Mouse (Mus musculus): ENCODE data around the gene Htr3b. TPM values are rescaled to one million over a fixed set of nuclear protein-coding genes. Genes with fewer than 3 reads are reported as not detected.

Gene Htr3b
- 0.31 and 0.50 TPM in 2 replicates for polyA plus RNA-seq (2014; fragmentation: Nextera tagmentation; extraction: Ambion mirVana)

DNA sequence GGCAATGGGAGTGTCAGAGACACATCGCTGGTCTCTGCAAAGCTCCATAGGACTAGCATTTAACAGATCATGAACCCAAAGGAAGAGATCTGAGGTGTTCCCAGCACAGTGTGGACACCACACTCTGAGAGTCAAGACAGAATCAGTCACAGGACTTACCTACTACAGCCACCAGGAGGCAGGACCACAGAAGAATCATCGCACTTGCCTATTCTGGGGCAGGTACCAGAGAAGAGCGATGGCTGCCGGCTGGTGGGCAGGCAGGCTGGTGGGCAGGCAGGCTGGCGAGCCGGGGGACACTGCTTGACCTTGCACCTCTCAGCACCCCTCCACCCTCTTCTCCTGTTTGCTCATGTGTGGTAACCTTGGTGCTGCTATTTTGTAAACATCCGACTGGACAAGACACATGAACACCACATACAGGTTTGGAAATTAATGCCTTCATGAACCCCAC, at the start of gene Htr3b:
Gene Htr3b (minus strand): TSS at position 404 of the 454 bp plus-strand sequence.
- no peak within 1 kb of the TSS for H3K4me2 ChIP-seq (replicated peaks; ENCODE audit: low read depth, low read length)
- H3K9me3 ChIP-seq (ENCODE audit: control insufficient read depth, low read length), result no peaks in the 10 kb centered on the region
- DNase-seq (ENCODE audit: low spot score) (no peak), ATAC-seq (ENCODE audit: low FRiP score) (no peak)
- H3K36me3 ChIP-seq (ENCODE audit: control insufficient read depth, insufficient read depth, low read length), result no peaks in the 10 kb centered on the region
- no peaks in the 10 kb centered on the region for H3K4me1 ChIP-seq (replicated peaks; ENCODE audit: control insufficient read depth, insufficient read depth, low read length)
- no peaks in the 10 kb centered on the region for H3K27me3 ChIP-seq (ENCODE audit: control insufficient read depth, insufficient read depth, low read length)
- 67% methylated on average over 7 of the region's 7 CpGs for WGBS
- no peak within 1 kb of the TSS for H3K4me3 ChIP-seq (ENCODE audit: low read depth, low read length)
- no peak within 1 kb of the TSS for H3K27ac ChIP-seq (ENCODE audit: low read depth, low read length)
- no peak within 1 kb of the TSS for H3K9ac ChIP-seq (ENCODE audit: low read depth, low read length)

DNA sequence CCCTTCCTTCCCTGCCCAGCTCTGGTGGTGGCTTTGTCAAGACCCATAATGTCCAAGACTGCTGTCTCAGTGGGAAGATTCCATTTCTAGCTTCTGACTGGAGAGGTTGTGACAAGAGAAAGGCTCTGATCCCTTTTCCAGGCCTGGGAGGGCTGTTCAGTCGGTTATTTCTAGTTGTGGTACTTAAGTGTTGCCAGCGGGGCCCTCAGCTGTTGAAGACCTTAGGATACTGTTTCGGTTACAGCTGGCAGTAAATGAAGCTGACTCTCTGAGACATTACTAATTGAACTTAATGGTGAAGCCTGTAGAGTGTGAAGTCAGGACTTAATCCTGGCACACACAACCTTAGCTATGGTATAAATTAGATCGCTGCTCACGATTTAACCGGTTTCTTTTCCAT, 34.5 kb upstream of the Htr3b start:
- no peaks in the 10 kb centered on the region for H3K4me1 ChIP-seq (replicated peaks; ENCODE audit: control insufficient read depth, insufficient read depth, low read length)

DNA sequence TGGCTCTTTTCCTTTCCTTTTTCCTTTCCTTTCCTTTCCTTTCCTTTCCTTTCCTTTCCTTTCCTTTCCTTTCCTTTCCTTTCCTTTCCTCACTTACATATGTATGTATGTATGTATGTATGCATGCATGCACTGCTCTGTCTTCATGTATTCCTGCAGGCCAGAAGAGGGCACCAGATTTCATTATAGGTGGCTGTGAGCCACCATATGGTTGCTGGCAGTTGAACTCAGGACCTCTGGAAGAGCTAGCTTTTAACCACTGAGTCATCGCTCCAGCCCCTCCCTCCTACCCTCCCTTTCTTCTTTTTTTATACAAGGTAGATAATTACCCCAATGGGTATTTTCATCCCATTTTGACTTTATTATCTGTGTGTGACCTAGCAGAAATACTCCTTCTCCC, 30.9 kb upstream of the Htr3b start:
- Histone ChIP-seq H3K9ac (ENCODE audit: low read depth, low read length) (no peak overlapping the region), H3K27me3 (ENCODE audit: control insufficient read depth, insufficient read depth, low read length) (no peaks in the 10 kb centered on the region), H3K4me1 (replicated peaks; ENCODE audit: control insufficient read depth, insufficient read depth, low read length) (no peaks in the 10 kb centered on the region), H3K36me3 (ENCODE audit: control insufficient read depth, insufficient read depth, low read length) (no peaks in the 10 kb centered on the region), H3K9me3 (ENCODE audit: control insufficient read depth, low read length) (no peaks in the 10 kb centered on the region), H3K4me2 (replicated peaks; ENCODE audit: low read depth, low read length) (no peak overlapping the region), H3K4me3 (ENCODE audit: low read depth, low read length) (no peak overlapping the region), H3K27ac (ENCODE audit: low read depth, low read length) (no peak overlapping the region)
- 100% methylated on average over 1 of the region's 1 CpGs for WGBS
- DNase-seq (ENCODE audit: low spot score) (no peak), ATAC-seq (ENCODE audit: low FRiP score) (no peak)

More for the DNA sequence above, 34.5 kb upstream of the Htr3b start:
- Histone ChIP-seq H3K27ac (ENCODE audit: low read depth, low read length) (no peak overlapping the region), H3K27me3 (ENCODE audit: control insufficient read depth, insufficient read depth, low read length) (no peaks in the 10 kb centered on the region), H3K9me3 (ENCODE audit: control insufficient read depth, low read length) (no peaks in the 10 kb centered on the region), H3K36me3 (ENCODE audit: control insufficient read depth, insufficient read depth, low read length) (0 out of 2 replicates have a peak, but pooled peaks cover 5% of the 10 kb centered on the region), H3K4me3 (ENCODE audit: low read depth, low read length) (no peak overlapping the region), H3K9ac (ENCODE audit: low read depth, low read length) (no peak overlapping the region), H3K4me2 (replicated peaks; ENCODE audit: low read depth, low read length) (no peak overlapping the region)
- DNase-seq (ENCODE audit: low spot score) (no peak), ATAC-seq (ENCODE audit: low FRiP score) (no peak)
- 89% methylated on average over 6 of the region's 6 CpGs for WGBS

DNA sequence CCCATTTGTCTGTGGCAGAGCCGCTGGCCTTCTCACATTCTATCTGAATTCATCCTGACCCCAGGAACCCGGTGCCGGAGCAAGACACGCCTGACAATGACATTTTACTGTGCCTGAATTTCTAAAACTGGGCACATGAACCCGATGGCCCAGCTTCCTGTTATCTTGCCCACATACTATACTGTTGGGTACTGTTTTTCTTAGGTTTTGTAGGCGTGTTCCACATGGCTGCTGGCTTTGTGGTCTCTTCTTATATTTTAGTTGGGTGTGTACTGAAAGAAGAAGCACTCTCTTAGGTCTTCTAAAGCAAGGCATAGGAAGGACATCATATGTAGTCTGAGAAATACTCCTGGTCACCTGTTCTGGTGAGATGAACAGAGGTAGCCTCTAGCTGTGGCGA, 30.0 kb upstream of the Htr3b start:
- H3K27ac ChIP-seq (ENCODE audit: low read depth, low read length), result no peak overlapping the region
- no peak overlapping the region for H3K4me2 ChIP-seq (replicated peaks; ENCODE audit: low read depth, low read length)
- ATAC-seq (ENCODE audit: low FRiP score), result no peak
- 94% methylated on average over 7 of the region's 7 CpGs for WGBS
- no peak overlapping the region for H3K9ac ChIP-seq (ENCODE audit: low read depth, low read length)
- no peaks in the 10 kb centered on the region for H3K9me3 ChIP-seq (ENCODE audit: control insufficient read depth, low read length)
- no peaks in the 10 kb centered on the region for H3K27me3 ChIP-seq (ENCODE audit: control insufficient read depth, insufficient read depth, low read length)
- H3K4me3 ChIP-seq (ENCODE audit: low read depth, low read length), result no peak overlapping the region
- H3K4me1 ChIP-seq (replicated peaks; ENCODE audit: control insufficient read depth, insufficient read depth, low read length), result no peaks in the 10 kb centered on the region
- DNase-seq (ENCODE audit: low spot score), result no peak
- no peaks in the 10 kb centered on the region for H3K36me3 ChIP-seq (ENCODE audit: control insufficient read depth, insufficient read depth, low read length)

DNA sequence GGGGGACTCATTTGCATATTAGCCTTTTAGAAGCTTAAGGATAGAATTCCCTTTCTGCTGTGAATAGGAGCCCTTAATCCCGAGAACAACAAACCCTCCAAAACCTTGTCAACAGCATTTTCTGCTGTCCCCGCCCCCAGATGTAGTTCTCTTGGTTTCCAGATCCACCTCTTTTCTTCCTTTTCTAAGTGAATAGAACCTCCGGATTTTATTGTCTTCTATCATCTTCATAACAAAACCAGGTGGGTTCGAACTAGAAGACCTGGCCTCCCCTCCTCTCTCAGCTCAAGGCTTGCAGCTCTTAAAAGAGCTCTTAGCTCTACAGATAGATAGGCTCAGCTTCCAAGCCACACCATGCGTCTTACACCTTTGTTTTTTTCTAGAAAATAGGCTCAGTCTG, 26.9 kb upstream of the Htr3b start:
- H3K27me3 ChIP-seq (ENCODE audit: control insufficient read depth, insufficient read depth, low read length), result no peaks in the 10 kb centered on the region
- DNase-seq (ENCODE audit: low spot score) (no peak), ATAC-seq (ENCODE audit: low FRiP score) (no peak)
- H3K36me3 ChIP-seq (ENCODE audit: control insufficient read depth, insufficient read depth, low read length), result no peaks in the 10 kb centered on the region
- H3K9ac ChIP-seq (ENCODE audit: low read depth, low read length), result no peak overlapping the region
- H3K4me1 ChIP-seq (replicated peaks; ENCODE audit: control insufficient read depth, insufficient read depth, low read length), result peaks cover 6% of the 10 kb centered on the region; the same call in 1 of the 2 replicates
- H3K4me3 ChIP-seq (ENCODE audit: low read depth, low read length), result no peak overlapping the region
- 59% methylated on average over 5 of the region's 5 CpGs for WGBS
- no peak overlapping the region for H3K27ac ChIP-seq (ENCODE audit: low read depth, low read length)
- H3K9me3 ChIP-seq (ENCODE audit: control insufficient read depth, low read length), result no peaks in the 10 kb centered on the region
- H3K4me2 ChIP-seq (replicated peaks; ENCODE audit: low read depth, low read length), result no peak overlapping the region

DNA sequence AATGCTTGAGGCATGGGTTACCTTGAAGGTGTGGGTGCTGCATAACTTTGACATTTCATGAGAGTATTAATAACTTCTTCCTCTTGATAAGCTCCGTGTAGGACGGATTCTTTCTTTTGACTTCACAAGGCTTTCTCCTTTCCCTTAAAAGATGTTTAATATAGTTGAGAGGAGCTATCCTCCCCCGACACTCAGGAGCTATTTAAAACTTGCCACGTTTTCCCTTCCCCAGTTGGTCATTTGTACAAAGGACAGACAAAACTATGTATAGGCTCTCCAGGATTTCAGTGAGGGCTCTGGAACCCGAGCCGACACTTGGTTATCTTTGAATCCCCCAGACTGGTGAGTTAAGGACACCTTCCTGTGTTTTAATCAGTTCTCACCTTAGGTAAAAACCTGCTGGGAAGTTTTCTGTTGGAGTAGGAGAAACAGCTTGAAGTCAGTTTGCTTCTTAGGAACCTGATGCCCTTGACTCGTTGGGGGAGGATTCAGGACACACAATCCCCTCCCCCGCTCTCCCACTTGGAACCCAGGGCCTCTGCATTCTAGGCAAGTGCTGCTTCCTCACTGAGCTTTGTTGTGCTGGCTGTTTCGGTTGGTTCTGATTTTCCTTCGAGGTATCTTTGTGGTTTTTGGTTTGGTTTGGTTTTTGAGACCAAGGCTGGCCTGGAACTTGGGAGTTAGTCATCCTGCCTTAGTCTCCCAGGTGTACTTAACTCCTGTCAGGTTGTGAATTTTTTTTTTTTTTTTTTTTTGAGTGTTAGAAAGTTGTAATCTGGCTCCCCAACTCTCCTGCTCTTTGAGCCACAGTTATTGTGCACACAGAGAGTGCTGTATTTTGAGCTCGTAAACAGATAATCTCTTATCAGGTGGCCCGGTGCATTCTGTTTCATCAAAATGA, 22.7 kb upstream of the Htr3b start:
- 26% methylated on average over 12 of the region's 12 CpGs for WGBS
- no peaks in the 10 kb centered on the region for H3K36me3 ChIP-seq (ENCODE audit: control insufficient read depth, insufficient read depth, low read length)
- H3K27ac ChIP-seq (ENCODE audit: low read depth, low read length), result no peak overlapping the region
- no peaks in the 10 kb centered on the region for H3K27me3 ChIP-seq (ENCODE audit: control insufficient read depth, insufficient read depth, low read length)
- 0 out of 2 replicates have a peak overlapping the region, but pooled peaks have one; percentile 25 for H3K9ac ChIP-seq (ENCODE audit: low read depth, low read length)
- no peak for ATAC-seq (ENCODE audit: low FRiP score)
- H3K4me1 ChIP-seq (replicated peaks; ENCODE audit: control insufficient read depth, insufficient read depth, low read length), result peaks cover 6% of the 10 kb centered on the region; the same call in 1 of the 2 replicates
- no peaks in the 10 kb centered on the region for H3K9me3 ChIP-seq (ENCODE audit: control insufficient read depth, low read length)
- H3K4me2 ChIP-seq (replicated peaks; ENCODE audit: low read depth, low read length), result peak overlapping the region; percentile 23
- peak; percentile 41 for DNase-seq (ENCODE audit: low spot score)
- 0 out of 2 replicates have a peak overlapping the region, but pooled peaks have one; percentile 1 for H3K4me3 ChIP-seq (ENCODE audit: low read depth, low read length)

DNA sequence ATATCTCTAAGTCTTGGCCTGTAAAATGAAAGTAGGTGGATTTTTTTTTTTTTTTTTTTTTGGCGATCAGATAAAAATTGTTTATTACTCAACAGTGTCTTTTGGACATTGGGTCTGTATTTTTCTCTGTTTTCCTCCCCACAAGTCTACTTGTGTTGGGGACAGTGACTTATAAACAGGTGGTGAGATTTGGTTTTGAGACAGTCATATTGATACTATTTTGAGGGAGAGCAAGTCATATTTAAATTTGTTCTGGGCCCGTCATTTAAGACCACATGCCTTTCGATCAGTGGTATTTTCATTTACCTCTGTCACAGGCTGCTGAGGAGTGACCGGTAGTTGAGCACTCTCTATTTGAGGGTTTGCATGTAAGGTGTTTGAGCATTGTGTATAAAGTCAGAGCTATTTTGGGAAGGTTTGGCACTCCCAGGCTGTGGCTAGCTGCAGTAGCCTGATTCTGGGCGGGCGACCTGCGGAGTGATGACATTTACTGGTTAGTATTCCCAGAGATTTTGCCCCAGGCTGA, 21.9 kb upstream of the Htr3b start:
- Histone ChIP-seq H3K9me3 (ENCODE audit: control insufficient read depth, low read length) (no peaks in the 10 kb centered on the region), H3K9ac (ENCODE audit: low read depth, low read length) (no peak overlapping the region), H3K27me3 (ENCODE audit: control insufficient read depth, insufficient read depth, low read length) (no peaks in the 10 kb centered on the region), H3K4me1 (replicated peaks; ENCODE audit: control insufficient read depth, insufficient read depth, low read length) (peaks cover 6% of the 10 kb centered on the region; the same call in 1 of the 2 replicates), H3K27ac (ENCODE audit: low read depth, low read length) (no peak overlapping the region), H3K4me2 (replicated peaks; ENCODE audit: low read depth, low read length) (peak overlapping the region; percentile 23), H3K36me3 (ENCODE audit: control insufficient read depth, insufficient read depth, low read length) (no peaks in the 10 kb centered on the region), H3K4me3 (ENCODE audit: low read depth, low read length) (0 out of 2 replicates have a peak overlapping the region, but pooled peaks have one; percentile 1)
- DNase-seq (ENCODE audit: low spot score), result no peak
- no peak for ATAC-seq (ENCODE audit: low FRiP score)
- 16% methylated on average over 7 of the region's 7 CpGs for WGBS

DNA sequence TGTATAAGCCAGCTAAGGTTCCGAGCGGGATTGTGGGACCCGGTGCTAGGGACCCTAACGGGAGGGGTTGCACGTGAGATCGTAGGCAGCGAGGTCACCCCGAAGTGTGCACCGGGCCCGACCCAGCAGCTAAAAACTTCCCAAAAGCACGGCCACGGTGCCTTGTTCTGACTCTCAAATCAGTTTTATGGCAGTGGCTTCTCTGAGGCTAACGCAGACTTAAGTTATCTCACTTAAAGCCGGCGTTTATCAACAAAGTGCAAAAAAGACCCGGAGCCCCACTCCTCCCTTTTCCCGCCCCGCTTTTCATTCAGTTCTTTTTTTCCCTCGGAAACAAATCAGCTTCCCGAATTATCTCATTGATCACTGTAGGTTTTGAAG, 20.9 kb upstream of the Htr3b start:
- Histone ChIP-seq H3K4me1 (replicated peaks; ENCODE audit: control insufficient read depth, insufficient read depth, low read length) (peaks cover 6% of the 10 kb centered on the region; the same call in 1 of the 2 replicates), H3K4me3 (ENCODE audit: low read depth, low read length) (peak overlapping the region; percentile 53), H3K36me3 (ENCODE audit: control insufficient read depth, insufficient read depth, low read length) (no peaks in the 10 kb centered on the region), H3K27me3 (ENCODE audit: control insufficient read depth, insufficient read depth, low read length) (no peaks in the 10 kb centered on the region), H3K9ac (ENCODE audit: low read depth, low read length) (peak overlapping the region; percentile 63), H3K9me3 (ENCODE audit: control insufficient read depth, low read length) (no peaks in the 10 kb centered on the region), H3K4me2 (replicated peaks; ENCODE audit: low read depth, low read length) (peak overlapping the region; percentile 63), H3K27ac (ENCODE audit: low read depth, low read length) (peak overlapping the region; percentile 63)
- no peak for DNase-seq (ENCODE audit: low spot score)
- no peak for ATAC-seq (ENCODE audit: low FRiP score)
- WGBS, result under 1% methylated on average over 20 of the region's 20 CpGs
